Mouse (Mus musculus): ENCODE data around the gene Ccdc6. TPM values are rescaled to one million over a fixed set of nuclear protein-coding genes. Genes with fewer than 3 reads are reported as not detected.

Ccdc6 gene
- total RNA-seq (2014; fragmentation: Nextera tagmentation) (93.8 and 95.0 TPM in 2 replicates), total RNA-seq (2017) (18.9 and 22.2 TPM in 2 replicates), polyA plus RNA-seq (2012) (21.1 and 23.4 TPM in 2 replicates)

DNA sequence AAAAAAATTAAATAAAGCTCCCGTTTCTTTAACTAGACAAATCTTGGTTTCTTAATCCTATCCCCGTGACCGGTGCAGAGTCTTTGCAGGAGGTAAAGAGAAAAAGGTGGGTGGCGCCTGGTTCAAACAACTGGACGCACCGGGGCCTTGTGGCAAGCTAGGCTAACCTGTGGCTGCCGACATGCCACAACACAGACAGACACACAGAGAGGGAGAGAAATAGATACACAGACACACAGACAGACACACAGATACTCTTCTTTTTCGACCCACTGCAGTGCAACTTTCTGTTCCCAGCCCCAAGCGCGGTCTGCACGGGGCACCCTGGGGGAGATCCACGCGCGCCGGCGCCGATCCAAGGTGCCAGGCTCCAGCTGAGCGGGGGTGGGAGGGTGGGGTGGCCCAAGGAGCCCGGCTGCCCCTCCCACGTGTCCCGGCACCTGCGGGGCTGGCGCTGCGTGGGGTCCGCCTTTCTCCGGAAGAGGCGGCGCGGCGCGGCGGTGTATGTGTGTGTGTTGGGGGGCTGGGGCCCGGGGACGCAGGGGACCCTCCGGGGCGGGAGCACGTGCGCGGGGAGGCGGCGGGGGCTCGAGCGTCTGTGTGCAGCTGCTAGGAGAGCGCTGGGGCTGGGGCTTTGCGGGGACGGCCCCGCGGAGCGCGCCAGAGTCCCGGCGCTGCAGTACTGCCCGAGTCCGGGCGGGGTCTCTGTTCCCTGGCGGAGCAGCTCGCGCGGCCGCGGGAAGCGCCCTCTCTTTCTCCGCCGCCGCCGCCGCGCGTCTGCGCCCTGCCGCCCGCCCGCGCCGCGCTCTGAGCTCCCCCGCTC is at the start of gene Ccdc6:
Ccdc6 (plus strand) TSS at position 756 of the 823 bp plus-strand sequence.
- peak; percentile 23 for ATAC-seq (ENCODE audit: extremely low read depth, insufficient number of reproducible peaks, low FRiP score, poor library complexity, severe bottlenecking)
- Histone ChIP-seq H3K4me3 (ENCODE audit: low read depth, low read length) (peak within 1 kb of the TSS; percentile 95), H3K4me1 (ENCODE audit: insufficient read depth, low read depth, low read length) (peaks cover 42% of the 10 kb centered on the region), H3K9me3 (replicated peaks) (0 out of 2 replicates have a peak, but pooled peaks cover 3% of the 10 kb centered on the region), H3K27me3 (ENCODE audit: insufficient read depth, low read length) (no peaks in the 10 kb centered on the region), H3K36me3 (replicated peaks) (peaks cover 29% of the 10 kb centered on the region)
- TF ChIP-seq POLR2AphosphoS5 (IDR thresholded peaks at IDR 0.05; ENCODE audit: insufficient replicate concordance, low read depth, low read length) (no peak), TAL1 (conservative IDR thresholded peaks at IDR 0.05; ENCODE audit: low read depth, low read length) (no peak), CTCF (IDR thresholded peaks at IDR 0.05; ENCODE audit: low read depth, low read length) (no peak), GATA2 (IDR thresholded peaks at IDR 0.05; ENCODE audit: borderline replicate concordance, low read depth, low read length) (no peak), GATA1 (IDR thresholded peaks at IDR 0.05; ENCODE audit: borderline replicate concordance, low read length) (no peak)
- peak; percentile 77 for DNase-seq (ENCODE audit: low spot score)

- H3K36me3 ChIP-seq (replicated peaks), result no peaks in the 10 kb centered on the region
- TF ChIP-seq GATA2 (IDR thresholded peaks at IDR 0.05; ENCODE audit: borderline replicate concordance, low read depth, low read length) (no peak), TAL1 (conservative IDR thresholded peaks at IDR 0.05; ENCODE audit: low read depth, low read length) (no peak), POLR2AphosphoS5 (IDR thresholded peaks at IDR 0.05; ENCODE audit: insufficient replicate concordance, low read depth, low read length) (no peak)
- no peaks in the 10 kb centered on the region for H3K27me3 ChIP-seq (ENCODE audit: insufficient read depth, low read length)
- H3K4me3 ChIP-seq (ENCODE audit: low read depth, low read length), result no peak overlapping the region
- peaks cover 29% of the 10 kb centered on the region for H3K9me3 ChIP-seq (replicated peaks)
- no peak for ATAC-seq (ENCODE audit: extremely low read depth, insufficient number of reproducible peaks, low FRiP score, poor library complexity, severe bottlenecking)
- H3K4me1 ChIP-seq (ENCODE audit: insufficient read depth, low read depth, low read length), result no peaks in the 10 kb centered on the region
- DNase-seq (ENCODE audit: low spot score), result no peak
Observed at GRCm38 (mm10) chr10:70049771-70050170, 47.1 kb upstream of the Ccdc6 start.

DNA sequence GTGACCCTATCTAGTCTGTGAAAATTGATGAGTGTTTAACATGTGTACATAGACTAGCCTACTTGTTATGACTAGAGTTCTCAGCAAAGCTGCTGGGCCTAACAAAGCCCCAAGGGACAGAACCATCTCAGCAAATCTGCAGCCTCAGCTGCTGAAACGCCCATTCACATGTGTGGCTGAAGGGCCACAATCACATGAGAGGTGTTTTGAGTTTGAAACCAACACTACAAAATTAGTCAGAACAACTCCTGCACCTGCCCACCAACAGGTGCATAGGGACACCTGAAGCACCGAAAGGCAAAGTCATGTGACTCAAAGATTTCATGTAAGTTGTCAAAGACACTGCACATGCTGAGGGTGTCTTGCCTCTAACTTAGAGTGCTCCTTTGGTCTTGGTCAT is 41.6 kb upstream of the Ccdc6 start:
- Histone ChIP-seq H3K9me3 (replicated peaks) (peaks cover 16% of the 10 kb centered on the region), H3K4me1 (ENCODE audit: insufficient read depth, low read depth, low read length) (no peaks in the 10 kb centered on the region), H3K4me3 (ENCODE audit: low read depth, low read length) (no peak overlapping the region), H3K27me3 (ENCODE audit: insufficient read depth, low read length) (no peaks in the 10 kb centered on the region), H3K36me3 (replicated peaks) (no peaks in the 10 kb centered on the region)
- TF ChIP-seq GATA2 (IDR thresholded peaks at IDR 0.05; ENCODE audit: borderline replicate concordance, low read depth, low read length) (no peak), GATA1 (IDR thresholded peaks at IDR 0.05; ENCODE audit: borderline replicate concordance, low read length) (no peak), CTCF (IDR thresholded peaks at IDR 0.05; ENCODE audit: low read depth, low read length) (no peak), POLR2AphosphoS5 (IDR thresholded peaks at IDR 0.05; ENCODE audit: insufficient replicate concordance, low read depth, low read length) (no peak), TAL1 (conservative IDR thresholded peaks at IDR 0.05; ENCODE audit: low read depth, low read length) (no peak)
- ATAC-seq (ENCODE audit: extremely low read depth, insufficient number of reproducible peaks, low FRiP score, poor library complexity, severe bottlenecking) (no peak), DNase-seq (ENCODE audit: low spot score) (no peak)

- no peak for ATAC-seq (ENCODE audit: extremely low read depth, insufficient number of reproducible peaks, low FRiP score, poor library complexity, severe bottlenecking)
Observed at GRCm38 (mm10) chr10:70057064-70057463, 39.9 kb upstream of the Ccdc6 start.

DNA sequence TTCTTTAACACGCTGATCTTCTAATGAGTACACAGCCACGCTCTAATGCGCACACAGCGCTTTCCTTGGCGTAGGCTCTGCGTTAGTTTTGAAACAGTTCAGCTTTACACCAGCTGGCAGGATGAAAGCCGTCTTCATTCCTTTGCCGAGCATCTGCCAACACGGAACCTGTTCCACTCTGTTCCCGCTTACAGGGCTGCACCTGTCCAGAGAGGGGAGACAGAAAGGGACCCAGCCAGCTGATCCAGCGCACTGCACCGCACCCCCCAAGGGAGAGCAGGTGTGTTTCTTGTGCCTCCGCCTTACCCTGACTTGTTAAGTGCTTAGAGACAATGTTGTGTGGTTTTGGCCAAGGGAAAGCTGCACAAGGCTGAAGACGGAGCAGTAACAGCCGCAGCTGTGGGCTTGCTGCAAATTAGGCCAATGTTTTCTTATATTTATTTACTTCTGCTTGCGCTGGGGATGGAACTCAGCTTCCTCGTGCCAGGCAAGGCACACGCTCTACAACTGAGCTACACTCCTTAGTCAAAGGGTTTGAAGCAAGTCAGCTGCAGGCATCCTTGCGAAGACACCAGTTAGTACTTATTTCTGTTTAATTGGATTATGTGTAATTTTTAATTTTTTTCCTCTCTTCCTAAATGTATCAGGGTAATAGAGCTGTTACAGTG is 36.8 kb upstream of the Ccdc6 start:
- no peak for TF ChIP-seq GATA1 (IDR thresholded peaks at IDR 0.05; ENCODE audit: borderline replicate concordance, low read length)
- no peak for TF ChIP-seq CTCF (IDR thresholded peaks at IDR 0.05; ENCODE audit: low read depth, low read length)
- TF ChIP-seq POLR2AphosphoS5 (IDR thresholded peaks at IDR 0.05; ENCODE audit: insufficient replicate concordance, low read depth, low read length), result no peak
- no peak for TF ChIP-seq GATA2 (IDR thresholded peaks at IDR 0.05; ENCODE audit: borderline replicate concordance, low read depth, low read length)
- TF ChIP-seq TAL1 (conservative IDR thresholded peaks at IDR 0.05; ENCODE audit: low read depth, low read length), result no peak
- H3K4me3 ChIP-seq (ENCODE audit: low read depth, low read length), result no peak overlapping the region
- H3K36me3 ChIP-seq (replicated peaks), result no peaks in the 10 kb centered on the region
- DNase-seq (ENCODE audit: low spot score) (no peak), ATAC-seq (ENCODE audit: extremely low read depth, insufficient number of reproducible peaks, low FRiP score, poor library complexity, severe bottlenecking) (no peak)
- no peaks in the 10 kb centered on the region for H3K4me1 ChIP-seq (ENCODE audit: insufficient read depth, low read depth, low read length)
- H3K9me3 ChIP-seq (replicated peaks), result peaks cover 17% of the 10 kb centered on the region
- H3K27me3 ChIP-seq (ENCODE audit: insufficient read depth, low read length), result no peaks in the 10 kb centered on the region

More at GRCm38 (mm10) chr10:70057064-70057463, 39.9 kb upstream of the Ccdc6 start:
- H3K36me3 ChIP-seq (replicated peaks), result no peaks in the 10 kb centered on the region
- DNase-seq (ENCODE audit: low spot score), result no peak
- TF ChIP-seq GATA2 (IDR thresholded peaks at IDR 0.05; ENCODE audit: borderline replicate concordance, low read depth, low read length) (no peak), TAL1 (conservative IDR thresholded peaks at IDR 0.05; ENCODE audit: low read depth, low read length) (no peak), GATA1 (IDR thresholded peaks at IDR 0.05; ENCODE audit: borderline replicate concordance, low read length) (no peak), POLR2AphosphoS5 (IDR thresholded peaks at IDR 0.05; ENCODE audit: insufficient replicate concordance, low read depth, low read length) (no peak), CTCF (IDR thresholded peaks at IDR 0.05; ENCODE audit: low read depth, low read length) (no peak)
- no peaks in the 10 kb centered on the region for H3K27me3 ChIP-seq (ENCODE audit: insufficient read depth, low read length)
- H3K4me1 ChIP-seq (ENCODE audit: insufficient read depth, low read depth, low read length), result no peaks in the 10 kb centered on the region
- no peak overlapping the region for H3K4me3 ChIP-seq (ENCODE audit: low read depth, low read length)
- H3K9me3 ChIP-seq (replicated peaks), result peaks cover 24% of the 10 kb centered on the region

GRCm38 (mm10) chr10:70060689-70061081 is 36.2 kb upstream of the Ccdc6 start:
- H3K4me1 ChIP-seq (ENCODE audit: insufficient read depth, low read depth, low read length), result no peaks in the 10 kb centered on the region
- H3K36me3 ChIP-seq (replicated peaks), result no peaks in the 10 kb centered on the region
- no peak for ATAC-seq (ENCODE audit: extremely low read depth, insufficient number of reproducible peaks, low FRiP score, poor library complexity, severe bottlenecking)
- no peak for DNase-seq (ENCODE audit: low spot score)
- no peak overlapping the region for H3K4me3 ChIP-seq (ENCODE audit: low read depth, low read length)
- no peak for TF ChIP-seq CTCF (IDR thresholded peaks at IDR 0.05; ENCODE audit: low read depth, low read length)
- no peak for TF ChIP-seq TAL1 (conservative IDR thresholded peaks at IDR 0.05; ENCODE audit: low read depth, low read length)
- no peak for TF ChIP-seq POLR2AphosphoS5 (IDR thresholded peaks at IDR 0.05; ENCODE audit: insufficient replicate concordance, low read depth, low read length)
- no peak for TF ChIP-seq GATA1 (IDR thresholded peaks at IDR 0.05; ENCODE audit: borderline replicate concordance, low read length)
- no peak for TF ChIP-seq GATA2 (IDR thresholded peaks at IDR 0.05; ENCODE audit: borderline replicate concordance, low read depth, low read length)
- H3K27me3 ChIP-seq (ENCODE audit: insufficient read depth, low read length), result no peaks in the 10 kb centered on the region
- H3K9me3 ChIP-seq (replicated peaks), result peaks cover 17% of the 10 kb centered on the region
